Mouse (Mus musculus): ENCODE measurements around the gene Vangl2. TPM values are rescaled to one million over a fixed set of nuclear protein-coding genes. Genes with fewer than 3 reads are reported as not detected.

The Vangl2 gene
- polyA plus RNA-seq (2015; fragmentation: Nextera tagmentation; extraction: Ambion mirVana): 5.4 and 8.0 TPM in 2 replicates

DNA sequence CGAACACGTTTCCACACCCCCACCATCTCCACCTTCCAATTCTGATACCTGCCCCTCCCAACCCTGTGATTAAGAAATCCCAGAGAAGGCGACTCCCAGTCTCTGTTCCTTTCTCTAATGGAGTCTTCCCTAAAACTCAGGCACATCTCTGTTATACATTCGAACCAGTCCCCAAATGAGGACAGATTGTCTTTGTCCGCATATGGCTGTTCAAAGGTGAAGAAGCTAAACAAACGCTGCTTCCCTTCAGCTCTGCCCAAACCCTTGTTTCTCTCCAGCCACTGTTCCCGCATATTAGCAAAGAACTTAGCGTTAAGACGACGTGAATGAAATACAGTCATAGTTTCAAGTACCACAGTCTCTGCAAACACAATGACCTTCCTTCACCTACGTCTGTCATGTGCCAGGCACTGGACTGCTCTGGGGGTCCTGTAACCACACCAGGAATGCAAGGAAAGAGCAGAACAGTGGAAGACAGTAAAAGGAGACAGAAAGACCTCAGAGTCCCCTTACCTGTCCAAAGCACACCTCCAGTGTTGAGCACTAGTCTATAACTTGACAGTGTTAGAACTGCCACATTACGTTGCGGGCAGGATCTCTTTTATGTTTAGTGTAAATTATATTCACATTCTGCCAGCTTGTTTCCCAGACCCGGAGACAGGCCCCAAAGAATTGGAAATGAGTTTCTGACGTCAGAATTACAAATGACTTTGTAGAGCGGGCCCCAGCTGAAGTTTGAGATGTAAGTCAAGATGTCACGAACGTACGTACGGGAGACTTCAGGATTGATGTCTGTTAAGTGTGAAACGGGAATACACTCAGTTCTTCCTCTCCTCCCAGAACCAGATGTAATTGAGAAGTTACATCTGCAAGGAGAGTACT lies at the start of gene Vangl2:
Gene Vangl2, minus strand, starts transcription at position 51 of the 882 bp plus-strand sequence.

DNA sequence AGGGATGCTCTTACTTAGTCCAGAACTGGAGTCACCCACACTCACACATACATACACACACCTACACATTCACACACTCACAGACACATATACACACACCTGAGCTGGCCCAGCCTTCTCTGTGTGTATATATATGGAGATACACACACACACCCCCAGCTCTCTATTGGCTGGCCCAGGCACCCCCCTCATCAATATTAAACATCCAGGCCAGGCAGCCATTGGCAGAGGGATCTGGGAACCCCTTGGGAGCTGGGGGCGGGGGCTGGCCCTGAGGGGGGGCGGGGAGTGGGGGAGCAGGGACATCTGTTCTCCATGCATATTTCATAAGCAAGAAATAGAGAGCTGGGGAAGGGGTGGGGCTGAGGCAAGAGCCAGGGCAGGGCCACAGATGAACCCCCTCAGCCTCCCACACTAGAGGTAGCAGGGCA lies 29.3 kb upstream of the Vangl2 start, which contains the start of gene Nhlh1:
Gene Nhlh1, minus strand, starts transcription at position 83 of the 431 bp plus-strand sequence.

Other genes starting within 250 kb of the Vangl2 start
- gene Cd84, start 188.7 kb downstream of the Vangl2 start, polyA plus RNA-seq (2015; fragmentation: Nextera tagmentation; extraction: Ambion mirVana): 6.8 and 8.3 TPM in 2 replicates
- gene Gm10521, start 132.8 kb downstream of the Vangl2 start, polyA plus RNA-seq (2015; fragmentation: Nextera tagmentation; extraction: Ambion mirVana): 0.08 TPM in 1 of 2 replicates, not detected in the other
- gene Slamf6, start 110.9 kb downstream of the Vangl2 start, polyA plus RNA-seq (2015; fragmentation: Nextera tagmentation; extraction: Ambion mirVana): 0.41 and 0.59 TPM in 2 replicates
- not detected in 2 replicates for gene Nhlh1, start 29.1 kb upstream of the Vangl2 start, polyA plus RNA-seq (2015; fragmentation: Nextera tagmentation; extraction: Ambion mirVana)
- 85.7 and 124 TPM in 2 replicates for gene Copa, start 54.1 kb upstream of the Vangl2 start, polyA plus RNA-seq (2015; fragmentation: Nextera tagmentation; extraction: Ambion mirVana)
- gene Ncstn, start 54.4 kb upstream of the Vangl2 start, polyA plus RNA-seq (2015; fragmentation: Nextera tagmentation; extraction: Ambion mirVana): 84.9 and 127 TPM in 2 replicates
- 131 and 196 TPM in 2 replicates for gene Pex19, start 98.3 kb upstream of the Vangl2 start, polyA plus RNA-seq (2015; fragmentation: Nextera tagmentation; extraction: Ambion mirVana)
- 85.4 and 126 TPM in 2 replicates for gene Dcaf8, start 119.6 kb upstream of the Vangl2 start, polyA plus RNA-seq (2015; fragmentation: Nextera tagmentation; extraction: Ambion mirVana)
- 91.0 and 111 TPM in 2 replicates for gene Pea15a, start 178.4 kb upstream of the Vangl2 start, polyA plus RNA-seq (2015; fragmentation: Nextera tagmentation; extraction: Ambion mirVana)
- 1.3 and 9.1 TPM in 2 replicates for gene Casq1, start 191.4 kb upstream of the Vangl2 start, polyA plus RNA-seq (2015; fragmentation: Nextera tagmentation; extraction: Ambion mirVana)
- 0.68 and 2.4 TPM in 2 replicates for gene Atp1a4, start 230.0 kb upstream of the Vangl2 start, polyA plus RNA-seq (2015; fragmentation: Nextera tagmentation; extraction: Ambion mirVana)
- gene Igsf8, start 233.2 kb upstream of the Vangl2 start, polyA plus RNA-seq (2015; fragmentation: Nextera tagmentation; extraction: Ambion mirVana): 29.8 and 33.0 TPM in 2 replicates